Mouse (Mus musculus): ENCODE results near the gene Dync2h1.

GRCm38 (mm10) chr9:7032553-7032952 is 151.7 kb downstream of the Dync2h1 start:
- TF ChIP-seq CTCF (IDR thresholded peaks at IDR 0.05; ENCODE audit: borderline replicate concordance, extremely low read depth, insufficient read depth, insufficient read length) (no peak), POLR2A (IDR thresholded peaks at IDR 0.05; ENCODE audit: borderline replicate concordance, extremely low read depth, insufficient read depth, insufficient read length, poor library complexity, severe bottlenecking) (no peak)
